Mouse (Mus musculus): ENCODE measurements around the gene Hhipl1. TPM values are rescaled to one million over a fixed set of nuclear protein-coding genes. Genes with fewer than 3 reads are reported as not detected.
A peak's percentile ranks its signal among the peaks of the same experiment; 100 is the strongest.

Hhipl1 gene
- polyA plus RNA-seq, 1 experiment from 2014 or later = 0.82 TPM

DNA sequence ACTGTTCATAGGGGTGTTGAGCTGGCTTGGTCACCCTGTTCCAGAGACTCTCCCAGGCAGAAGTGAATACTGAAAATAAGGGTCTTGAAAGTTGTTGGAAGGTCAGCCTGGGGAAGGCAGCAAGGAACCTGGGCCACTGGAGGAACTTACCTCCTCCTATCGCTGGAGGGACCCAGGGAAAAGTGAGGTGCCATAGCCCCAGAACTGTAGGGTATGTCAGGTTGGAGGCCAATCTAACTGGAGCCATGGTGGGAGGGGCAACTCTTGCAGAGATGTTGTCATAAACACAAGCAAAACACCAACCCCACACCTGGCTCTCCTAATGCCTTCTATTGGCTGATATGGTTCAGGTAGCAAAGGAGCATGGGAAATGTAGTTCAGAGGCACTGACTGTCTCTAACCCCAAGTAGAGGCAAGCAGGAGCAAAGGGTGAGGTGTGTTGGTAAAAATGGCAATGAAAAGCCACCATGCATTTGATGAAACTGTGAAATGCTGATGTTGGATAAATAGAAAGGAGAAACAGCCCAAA lies 7.2 kb downstream of the Hhipl1 start:
- ATAC-seq (ENCODE audit: insufficient read depth) = no peak
- H3K27me3 ChIP-seq (ENCODE audit: insufficient read depth, low read length) = peaks cover 29% of the 10 kb centered on the region

DNA sequence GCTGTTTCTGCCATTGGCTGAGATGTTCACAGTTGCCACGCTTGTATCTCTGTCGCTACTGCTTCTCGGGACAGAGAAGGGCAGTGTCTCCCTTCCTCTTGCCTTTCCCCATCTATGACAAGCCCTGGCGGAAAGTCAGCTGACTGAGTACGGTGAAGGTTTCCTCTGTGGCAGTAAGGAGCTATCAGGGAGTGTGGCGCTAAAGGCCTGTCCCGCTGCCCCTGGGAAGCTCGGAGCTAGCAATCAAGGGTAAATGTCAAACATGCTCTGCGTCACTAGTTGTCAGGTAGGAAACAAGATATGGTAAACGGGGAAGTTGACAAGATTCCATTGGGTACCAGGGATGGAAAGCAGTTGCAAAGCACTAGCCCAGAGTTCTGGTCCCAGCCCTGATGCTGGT lies 9.7 kb downstream of the Hhipl1 start:
- H3K4me1 ChIP-seq (ENCODE audit: insufficient read depth) = peaks cover 3% of the 10 kb centered on the region; the same call in 1 of the 2 replicates
- H3K4me2 ChIP-seq = no peak overlapping the region
- no peak for TF ChIP-seq CTCF (IDR thresholded peaks at IDR 0.05; ENCODE audit: low read depth)
- no peak overlapping the region for H3K4me3 ChIP-seq (ENCODE audit: low read depth, low read length)
- H3K9me3 ChIP-seq (ENCODE audit: low read depth, low read length) = no peaks in the 10 kb centered on the region
- peaks cover 50% of the 10 kb centered on the region for H3K27me3 ChIP-seq (ENCODE audit: insufficient read depth, low read length)
- no peak overlapping the region for H3K27ac ChIP-seq (ENCODE audit: low read depth)
- H3K9ac ChIP-seq = no peak overlapping the region
- 43% methylated on average over 10 of the region's 10 CpGs for WGBS
- H3K36me3 ChIP-seq (ENCODE audit: insufficient read depth) = no peaks in the 10 kb centered on the region
- DNase-seq (no peak), ATAC-seq (ENCODE audit: insufficient read depth) (no peak)

More for the DNA sequence above, 7.2 kb downstream of the Hhipl1 start:
- 75% methylated on average over 1 of the region's 1 CpGs for WGBS
- Histone ChIP-seq H3K27ac (ENCODE audit: low read depth) (no peak overlapping the region), H3K9me3 (ENCODE audit: low read depth, low read length) (no peaks in the 10 kb centered on the region), H3K4me1 (ENCODE audit: insufficient read depth) (peaks cover 10% of the 10 kb centered on the region), H3K4me3 (ENCODE audit: low read depth, low read length) (no peak overlapping the region), H3K4me2 (no peak overlapping the region), H3K9ac (no peak overlapping the region), H3K36me3 (ENCODE audit: insufficient read depth) (no peaks in the 10 kb centered on the region)
- DNase-seq = no peak
- TF ChIP-seq CTCF (IDR thresholded peaks at IDR 0.05; ENCODE audit: low read depth) = no peak

- H3K9me3 ChIP-seq (ENCODE audit: low read depth, low read length) = no peaks in the 10 kb centered on the region
- no peak overlapping the region for H3K4me2 ChIP-seq
- no peak for DNase-seq
- H3K36me3 ChIP-seq (ENCODE audit: insufficient read depth) = no peaks in the 10 kb centered on the region
- H3K4me3 ChIP-seq (ENCODE audit: low read depth, low read length) = no peak overlapping the region
- H3K27me3 ChIP-seq (ENCODE audit: insufficient read depth, low read length) = peaks cover 50% of the 10 kb centered on the region
- no peak for ATAC-seq (ENCODE audit: insufficient read depth)
- no peak overlapping the region for H3K9ac ChIP-seq
- H3K27ac ChIP-seq (ENCODE audit: low read depth) = no peak overlapping the region
- WGBS = 34% methylated on average over 6 of the region's 6 CpGs
- peaks cover 3% of the 10 kb centered on the region; the same call in 1 of the 2 replicates for H3K4me1 ChIP-seq (ENCODE audit: insufficient read depth)
- TF ChIP-seq CTCF (IDR thresholded peaks at IDR 0.05; ENCODE audit: low read depth) = no peak
Observed at GRCm38 (mm10) chr12:108316655-108317054, 10.6 kb downstream of the Hhipl1 start.

- no peak for TF ChIP-seq CTCF (IDR thresholded peaks at IDR 0.05; ENCODE audit: low read depth)
- Histone ChIP-seq H3K4me2 (no peak overlapping the region), H3K27ac (ENCODE audit: low read depth) (no peak overlapping the region), H3K4me1 (ENCODE audit: insufficient read depth) (peaks cover 3% of the 10 kb centered on the region; the same call in 1 of the 2 replicates), H3K4me3 (ENCODE audit: low read depth, low read length) (no peak overlapping the region), H3K36me3 (ENCODE audit: insufficient read depth) (no peaks in the 10 kb centered on the region), H3K27me3 (ENCODE audit: insufficient read depth, low read length) (peaks cover 50% of the 10 kb centered on the region), H3K9me3 (ENCODE audit: low read depth, low read length) (no peaks in the 10 kb centered on the region), H3K9ac (no peak overlapping the region)
- no peak for DNase-seq
- WGBS = 11% methylated on average over 9 of the region's 9 CpGs
- ATAC-seq (ENCODE audit: insufficient read depth) = no peak
Observed at GRCm38 (mm10) chr12:108317201-108317738, 11.2 kb downstream of the Hhipl1 start.

- Histone ChIP-seq H3K4me3 (ENCODE audit: low read depth, low read length) (peak overlapping the region; percentile 22; the same call in 1 of the 2 replicates), H3K9ac (no peak overlapping the region), H3K27ac (ENCODE audit: low read depth) (no peak overlapping the region), H3K9me3 (ENCODE audit: low read depth, low read length) (no peaks in the 10 kb centered on the region), H3K4me1 (ENCODE audit: insufficient read depth) (peaks cover 3% of the 10 kb centered on the region; the same call in 1 of the 2 replicates), H3K27me3 (ENCODE audit: insufficient read depth, low read length) (peaks cover 50% of the 10 kb centered on the region), H3K36me3 (ENCODE audit: insufficient read depth) (no peaks in the 10 kb centered on the region), H3K4me2 (peak overlapping the region; percentile 35; the same call in 1 of the 2 replicates)
- no peak for DNase-seq
- no peak for TF ChIP-seq CTCF (IDR thresholded peaks at IDR 0.05; ENCODE audit: low read depth)
- 14% methylated on average over 18 of the region's 18 CpGs for WGBS
- no peak for ATAC-seq (ENCODE audit: insufficient read depth)
Observed at GRCm38 (mm10) chr12:108317826-108318430, 11.9 kb downstream of the Hhipl1 start.

GRCm38 (mm10) chr12:108318499-108318898 lies 12.4 kb downstream of the Hhipl1 start:
- Histone ChIP-seq H3K4me2 (peak overlapping the region; percentile 35; the same call in 1 of the 2 replicates), H3K4me1 (ENCODE audit: insufficient read depth) (peaks cover 3% of the 10 kb centered on the region; the same call in 1 of the 2 replicates), H3K27me3 (ENCODE audit: insufficient read depth, low read length) (peaks cover 50% of the 10 kb centered on the region), H3K27ac (ENCODE audit: low read depth) (no peak overlapping the region), H3K4me3 (ENCODE audit: low read depth, low read length) (peak overlapping the region; percentile 22), H3K9me3 (ENCODE audit: low read depth, low read length) (no peaks in the 10 kb centered on the region), H3K9ac (no peak overlapping the region), H3K36me3 (ENCODE audit: insufficient read depth) (no peaks in the 10 kb centered on the region)
- TF ChIP-seq CTCF (IDR thresholded peaks at IDR 0.05; ENCODE audit: low read depth) = 0 out of 2 replicates have a peak, but pooled peaks have one; percentile 11
- 9% methylated on average over 37 of the region's 37 CpGs for WGBS
- DNase-seq (no peak), ATAC-seq (ENCODE audit: insufficient read depth) (no peak)

DNA sequence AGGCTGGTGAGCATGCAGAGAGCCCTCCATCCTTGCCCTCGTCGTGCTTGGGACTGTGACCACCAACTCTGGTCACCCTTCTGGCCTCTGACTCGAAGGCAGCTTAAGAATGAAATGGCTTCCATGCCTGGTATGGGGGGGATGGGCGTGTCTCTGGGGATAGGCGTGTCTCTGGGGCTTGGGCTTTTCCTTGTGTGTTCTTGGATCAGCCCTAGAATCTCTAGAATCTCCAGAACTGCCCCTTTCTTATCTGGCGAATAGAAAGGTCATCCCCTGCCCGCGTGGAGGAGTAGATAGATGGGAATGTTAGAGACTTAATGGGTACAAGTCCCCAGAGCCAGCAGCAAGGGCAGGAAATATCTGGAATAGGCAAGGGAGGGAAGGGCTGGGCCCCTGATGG lies 14.0 kb downstream of the Hhipl1 start:
- no peak for TF ChIP-seq CTCF (IDR thresholded peaks at IDR 0.05; ENCODE audit: low read depth)
- Histone ChIP-seq H3K9ac (no peak overlapping the region), H3K4me3 (ENCODE audit: low read depth, low read length) (no peak overlapping the region), H3K4me2 (no peak overlapping the region), H3K9me3 (ENCODE audit: low read depth, low read length) (no peaks in the 10 kb centered on the region), H3K36me3 (ENCODE audit: insufficient read depth) (no peaks in the 10 kb centered on the region), H3K27me3 (ENCODE audit: insufficient read depth, low read length) (peaks cover 50% of the 10 kb centered on the region), H3K27ac (ENCODE audit: low read depth) (no peak overlapping the region), H3K4me1 (ENCODE audit: insufficient read depth) (peaks cover 3% of the 10 kb centered on the region; the same call in 1 of the 2 replicates)
- DNase-seq = no peak
- ATAC-seq (ENCODE audit: insufficient read depth) = no peak
- 26% methylated on average over 8 of the region's 8 CpGs for WGBS

All from lung, embryonic 14.5 days (tissue).